8 mouse cellular contexts compared by ENCODE assay signal in genomic region chr12:100639680-100640079, GRCm38 (mm10).
DNase-seq lines count a peak whose midpoint lies in the region; ATAC-seq lines count a peak whose summit lies in the region.

No protein-coding gene starts in this region.

- no peaks in the 10 kb centered on the region for H3K9me3 ChIP-seq in heart, embryonic 12.5 days (replicated peaks)

- H3K36me3 ChIP-seq in heart, embryonic 12.5 days = no peaks in the 10 kb centered on the region

- H3K27ac ChIP-seq in heart, embryonic 12.5 days (ENCODE audit: poor library complexity, severe bottlenecking) = no peak overlapping the region

- 14% methylated on average over 7 of the region's 7 CpGs for WGBS in heart, embryonic 12.5 days

- no peak for DNase-seq in cerebellum, adult 11 months
- peak; percentile 41 for DNase-seq in 416B (ENCODE audit: low read depth)
- peak; percentile 60 to 67 for DNase-seq in cerebellum, postnatal 10 days
- DNase-seq in left cerebral cortex, adult 11 months (ENCODE audit: low spot score) = peak; percentile 41
- peak; percentile 49 for DNase-seq in mesoderm, embryonic 11.5 days (ENCODE audit: low read depth, low spot score)
- DNase-seq in thymus, postnatal 0 days (ENCODE audit: low spot score) = peak; percentile 70

- no peak overlapping the region for H3K4me3 ChIP-seq in heart, embryonic 12.5 days

- no peaks in the 10 kb centered on the region for H3K27me3 ChIP-seq in heart, embryonic 12.5 days (replicated peaks)

- H3K4me2 ChIP-seq in heart, embryonic 12.5 days = peak overlapping the region; percentile 11; the same call in 1 of the 2 replicates

- 0 out of 2 replicates have a peak overlapping the region, but pooled peaks have one; percentile 3 for H3K9ac ChIP-seq in heart, embryonic 12.5 days

- ATAC-seq in cerebellum, adult (ENCODE audit: insufficient number of reproducible peaks, low FRiP score, low TSS enrichment) = peak; percentile 45; the same call in 1 of the 2 replicates
- ATAC-seq in heart, embryonic 12.5 days (ENCODE audit: insufficient number of reproducible peaks, low FRiP score) = no peak

- peaks cover 13% of the 10 kb centered on the region for H3K4me1 ChIP-seq in heart, embryonic 12.5 days (replicated peaks)
